Comparison of ENCODE assay signal across 8 mouse cellular contexts in genomic region chr3:84435288-84436043, GRCm38 (mm10). TPM values are rescaled to one million over a fixed set of nuclear protein-coding genes. Genes with fewer than 3 reads are reported as not detected.
DNase-seq lines count a peak whose midpoint lies in the region; ATAC-seq lines count a peak whose summit lies in the region.

No protein-coding gene starts in this region.

- 27% methylated on average over 11 of the region's 11 CpGs for WGBS in forebrain, embryonic 14.5 days
- 27% methylated on average over 10 of the region's 11 CpGs for WGBS in intestine, embryonic 16.5 days
- WGBS in midbrain, embryonic 13.5 days: 26% methylated on average over 10 of the region's 11 CpGs

- peak; percentile 51 for ATAC-seq in forebrain, embryonic 14.5 days
- peak; percentile 59 for ATAC-seq in intestine, embryonic 16.5 days
- peak; percentile 70 for ATAC-seq in midbrain, embryonic 13.5 days
- no peak for ATAC-seq in granulocyte monocyte progenitor cell, adult 5-6 weeks (replicated peaks; ENCODE audit: poor library complexity, severe bottlenecking)
- no peak for ATAC-seq in erythroblast, adult 5-6 weeks (replicated peaks; ENCODE audit: low FRiP score, poor library complexity, severe bottlenecking)

- no peak overlapping the region for H3K4me3 ChIP-seq in forebrain, embryonic 14.5 days (ENCODE audit: low read depth, low read length)
- no peak overlapping the region for H3K4me3 ChIP-seq in intestine, embryonic 16.5 days (ENCODE audit: low read length)
- H3K4me3 ChIP-seq in midbrain, embryonic 13.5 days (replicated peaks): no peak overlapping the region

- H3K4me2 ChIP-seq in forebrain, embryonic 14.5 days (ENCODE audit: low read length): no peak overlapping the region
- no peak overlapping the region for H3K4me2 ChIP-seq in intestine, embryonic 16.5 days (ENCODE audit: low read depth, low read length)
- H3K4me2 ChIP-seq in midbrain, embryonic 13.5 days (replicated peaks): no peak overlapping the region

- H3K27me3 ChIP-seq in forebrain, embryonic 14.5 days (replicated peaks; ENCODE audit: control insufficient read depth, insufficient read depth, low read length): no peaks in the 10 kb centered on the region
- H3K27me3 ChIP-seq in intestine, embryonic 16.5 days (replicated peaks; ENCODE audit: control insufficient read depth, insufficient read depth, low read length): no peaks in the 10 kb centered on the region
- no peaks in the 10 kb centered on the region for H3K27me3 ChIP-seq in midbrain, embryonic 13.5 days

- no peaks in the 10 kb centered on the region; the same call in 1 of the 2 replicates for H3K4me1 ChIP-seq in forebrain, embryonic 14.5 days (ENCODE audit: control insufficient read depth, insufficient read depth, low read length)
- peaks cover 32% of the 10 kb centered on the region for H3K4me1 ChIP-seq in intestine, embryonic 16.5 days (ENCODE audit: control insufficient read depth, insufficient read depth, low read length)
- peaks cover 28% of the 10 kb centered on the region for H3K4me1 ChIP-seq in midbrain, embryonic 13.5 days (replicated peaks)

- no peak overlapping the region for H3K9ac ChIP-seq in forebrain, embryonic 14.5 days (ENCODE audit: low read length)
- 0 out of 2 replicates have a peak overlapping the region, but pooled peaks have one; percentile 10 for H3K9ac ChIP-seq in intestine, embryonic 16.5 days (ENCODE audit: low read depth, low read length)
- H3K9ac ChIP-seq in midbrain, embryonic 13.5 days (replicated peaks): no peak overlapping the region

- H3K9me3 ChIP-seq in forebrain, embryonic 14.5 days (replicated peaks; ENCODE audit: control insufficient read depth, low read length): no peaks in the 10 kb centered on the region
- H3K9me3 ChIP-seq in intestine, embryonic 16.5 days (ENCODE audit: control insufficient read depth, low read length): no peaks in the 10 kb centered on the region
- no peaks in the 10 kb centered on the region for H3K9me3 ChIP-seq in midbrain, embryonic 13.5 days

- peak; percentile 51 for DNase-seq in right cerebral cortex, postnatal 4 days
- no peak for DNase-seq in right cerebral cortex, adult 2 months (ENCODE audit: low spot score in 2 of 2)
- peak; percentile 65 for DNase-seq in forebrain, embryonic 14.5 days (ENCODE audit: low spot score)
- no peak for DNase-seq in layer of hippocampus, adult 8-10 months (ENCODE audit: low spot score in 2 of 2)

- H3K27ac ChIP-seq in forebrain, embryonic 14.5 days (ENCODE audit: low read depth, low read length): peak overlapping the region; percentile 5; the same call in 1 of the 2 replicates
- H3K27ac ChIP-seq in intestine, embryonic 16.5 days (ENCODE audit: low read length): peak overlapping the region; percentile 68
- H3K27ac ChIP-seq in midbrain, embryonic 13.5 days: peak overlapping the region; percentile 64

- H3K36me3 ChIP-seq in forebrain, embryonic 14.5 days (ENCODE audit: control insufficient read depth, insufficient read depth, low read length): no peaks in the 10 kb centered on the region
- H3K36me3 ChIP-seq in intestine, embryonic 16.5 days (ENCODE audit: control insufficient read depth, insufficient read depth, low read length): no peaks in the 10 kb centered on the region
- H3K36me3 ChIP-seq in midbrain, embryonic 13.5 days: no peaks in the 10 kb centered on the region

RNA-seq across cellular contexts. Expression of gene Fhdc1, which starts 44.8 kb away (rescaled TPM):
- 1.3 and 2.8 TPM in 2 replicates for polyA plus RNA-seq in forebrain, embryonic 14.5 days (2014; fragmentation: Nextera tagmentation; extraction: Ambion mirVana)
- polyA plus RNA-seq in intestine, embryonic 16.5 days (2015; fragmentation: Nextera tagmentation; extraction: Ambion mirVana): 6.6 and 8.8 TPM in 2 replicates
- polyA plus RNA-seq in midbrain, embryonic 13.5 days (2015; fragmentation: Nextera tagmentation; extraction: Ambion mirVana): 3.0 and 3.5 TPM in 2 replicates
- total RNA-seq in granulocyte monocyte progenitor cell, adult 5-6 weeks (2014; fragmentation: Nextera tagmentation): not detected in 2 replicates
- 0.30 TPM in 1 of 2 replicates, not detected in the other for total RNA-seq in granulocyte monocyte progenitor cell, adult 5-6 weeks (2017)
- total RNA-seq in erythroblast, adult 5-6 weeks (2015; ENCODE audit: low replicate concordance): 1,003 and 1,359 TPM in 2 replicates
- 527 and 596 TPM in 2 replicates for total RNA-seq in erythroblast, adult 5-6 weeks (2017; ENCODE audit: low replicate concordance)
- total RNA-seq in layer of hippocampus, adult 8-10 months (2022): 1 to 10 TPM; 3.5 to 6.4 (median 4.5) TPM

Comparison
In these comparisons a context has a peak if more than half of its experiments do, and no peak if none do; other contexts are left out.
1. DNase-seq: peak in right cerebral cortex, postnatal 4 days (single experiment) and forebrain, embryonic 14.5 days (single experiment); none in right cerebral cortex, adult 2 months (0 of 2) and layer of hippocampus, adult 8-10 months (0 of 2).
2. ATAC-seq: peak in forebrain, embryonic 14.5 days (single experiment), intestine, embryonic 16.5 days (single experiment) and midbrain, embryonic 13.5 days (single experiment); none in granulocyte monocyte progenitor cell, adult 5-6 weeks (single experiment) and erythroblast, adult 5-6 weeks (single experiment).
3. H3K27ac ChIP-seq: peak in every context shown above with its lines; median percentile 68 in intestine, embryonic 16.5 days; 64 in midbrain, embryonic 13.5 days; 5 in forebrain, embryonic 14.5 days.
4. RNA of gene Fhdc1, which starts 44.8 kb away (total RNA-seq): 527 to 1,359 TPM in erythroblast, adult 5-6 weeks; 3.5 to 6.4 TPM in layer of hippocampus, adult 8-10 months and 0.30 TPM in granulocyte monocyte progenitor cell, adult 5-6 weeks; every median in the first group is over 10 times any median in the second.